Mouse (Mus musculus): ENCODE data around the gene Cd2bp2. TPM values are rescaled to one million over a fixed set of nuclear protein-coding genes. Genes with fewer than 3 reads are reported as not detected.

Gene Cd2bp2
- polyA plus RNA-seq, 1 experiment from 2014 or later: 43.3 TPM

DNA sequence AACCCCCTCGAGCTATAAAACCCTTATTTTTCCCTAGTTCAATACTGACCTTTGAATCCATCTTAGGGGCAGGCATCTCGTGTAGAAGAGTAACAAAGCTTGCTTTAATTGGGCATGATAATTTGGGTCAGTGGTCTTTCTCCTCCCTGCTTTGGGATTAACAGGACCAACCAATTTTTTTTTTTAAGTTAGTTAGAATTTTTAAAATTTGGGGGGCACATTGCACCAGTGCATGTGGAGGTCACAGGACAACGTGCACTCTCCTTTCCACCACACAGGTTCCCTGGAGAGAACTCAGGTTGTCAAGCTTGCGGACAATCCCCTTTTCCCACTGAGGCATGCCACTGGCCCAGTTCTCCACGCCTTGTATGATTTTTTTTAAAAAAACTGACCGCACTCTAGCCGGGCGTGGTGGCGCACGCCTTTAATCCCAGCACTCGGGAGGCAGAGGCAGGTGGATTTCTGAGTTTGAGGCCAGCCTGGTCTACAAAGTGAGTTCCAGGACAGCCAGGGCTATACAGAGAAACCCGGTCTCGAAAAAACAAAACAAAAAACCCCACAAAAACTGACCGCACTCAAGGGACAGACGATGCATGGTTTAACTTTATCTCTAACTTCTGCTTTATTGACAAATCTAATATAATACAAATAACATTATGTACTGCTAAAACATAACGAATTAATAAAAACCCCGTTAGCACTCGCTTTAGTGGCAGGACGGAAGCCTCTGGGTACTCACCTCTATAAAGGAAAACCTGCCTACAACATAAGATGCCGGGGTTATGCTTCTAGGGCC, 36.2 kb upstream of the Cd2bp2 start:
- Histone ChIP-seq H3K27me3 (replicated peaks; ENCODE audit: control insufficient read depth, insufficient read depth, low read length) (no peaks in the 10 kb centered on the region), H3K9ac (ENCODE audit: low read depth, low read length) (peak overlapping the region; percentile 97), H3K4me1 (ENCODE audit: control insufficient read depth, insufficient read depth, low read length) (peaks cover 22% of the 10 kb centered on the region), H3K4me2 (ENCODE audit: low read depth, low read length) (peak overlapping the region; percentile 70), H3K36me3 (ENCODE audit: control insufficient read depth, insufficient read depth, low read length) (peaks cover 22% of the 10 kb centered on the region), H3K9me3 (ENCODE audit: control insufficient read depth, low read length) (no peaks in the 10 kb centered on the region), H3K27ac (ENCODE audit: low read length) (peak overlapping the region; percentile 98), H3K4me3 (ENCODE audit: low read length) (peak overlapping the region; percentile 97)
- no peak for ATAC-seq
- WGBS: 5% methylated on average over 20 of the region's 20 CpGs

DNA sequence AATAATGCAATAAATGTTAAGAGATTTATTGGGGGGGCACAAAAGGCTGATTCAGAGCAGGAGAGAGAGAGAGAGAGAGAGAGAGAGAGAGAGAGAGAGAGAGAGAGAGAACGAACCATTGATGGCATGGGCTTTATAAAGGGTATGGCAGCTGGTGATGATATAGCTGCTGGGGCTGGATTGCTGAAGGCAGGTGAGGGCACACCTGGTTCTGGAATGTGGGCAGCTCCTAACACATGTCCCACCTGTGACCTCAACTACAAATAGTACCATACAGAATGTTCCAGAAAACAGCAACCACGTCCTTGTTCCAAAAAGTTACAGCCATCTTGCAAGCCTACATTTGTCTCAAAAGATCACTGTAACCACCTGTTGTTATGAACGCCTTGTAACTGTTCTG, 35.5 kb upstream of the Cd2bp2 start:
- peaks cover 22% of the 10 kb centered on the region for H3K4me1 ChIP-seq (ENCODE audit: control insufficient read depth, insufficient read depth, low read length)
- peak overlapping the region; percentile 97 for H3K9ac ChIP-seq (ENCODE audit: low read depth, low read length)
- H3K4me2 ChIP-seq (ENCODE audit: low read depth, low read length): peak overlapping the region; percentile 70
- no peak for ATAC-seq
- peaks cover 16% of the 10 kb centered on the region for H3K36me3 ChIP-seq (ENCODE audit: control insufficient read depth, insufficient read depth, low read length)
- no peak overlapping the region; the same call in 1 of the 2 replicates for H3K27ac ChIP-seq (ENCODE audit: low read length)
- WGBS: 42% methylated on average over 3 of the region's 3 CpGs
- no peaks in the 10 kb centered on the region for H3K27me3 ChIP-seq (replicated peaks; ENCODE audit: control insufficient read depth, insufficient read depth, low read length)
- H3K4me3 ChIP-seq (ENCODE audit: low read length): peak overlapping the region; percentile 97
- H3K9me3 ChIP-seq (ENCODE audit: control insufficient read depth, low read length): no peaks in the 10 kb centered on the region

DNA sequence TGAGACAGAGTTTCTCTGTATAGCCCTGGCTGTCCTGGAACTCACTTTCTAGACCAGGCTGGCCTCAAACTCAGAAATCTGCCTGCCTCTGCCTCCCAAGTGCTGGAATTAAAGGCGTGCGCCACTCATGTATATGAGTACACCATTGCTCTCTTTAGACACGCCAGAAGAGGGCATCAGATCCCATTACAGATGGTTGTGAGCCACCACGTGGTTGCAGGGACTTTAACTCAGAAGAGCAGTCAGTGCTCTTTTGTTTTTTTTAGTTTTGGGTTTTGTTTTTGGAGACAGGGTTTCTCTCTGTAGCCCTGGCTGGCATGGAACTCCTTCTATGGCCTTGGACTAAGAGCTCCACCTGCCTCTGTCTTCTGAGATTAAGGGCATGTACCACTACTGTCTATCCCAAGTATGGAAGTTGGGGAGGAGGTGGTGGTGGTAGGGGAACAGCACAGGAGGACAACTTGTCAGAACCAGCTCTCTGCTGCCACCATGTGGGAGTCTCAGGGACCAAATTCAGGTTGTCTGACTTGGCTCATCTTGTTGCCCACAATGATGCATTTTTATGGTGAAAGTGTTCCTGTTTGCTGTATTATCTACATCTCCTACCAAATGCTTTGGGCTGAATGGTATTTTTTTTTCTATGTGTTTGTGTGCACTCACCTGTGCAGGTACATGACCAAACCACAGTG, 32.9 kb upstream of the Cd2bp2 start:
- Histone ChIP-seq H3K4me2 (ENCODE audit: low read depth, low read length) (no peak overlapping the region), H3K9ac (ENCODE audit: low read depth, low read length) (no peak overlapping the region), H3K9me3 (ENCODE audit: control insufficient read depth, low read length) (no peaks in the 10 kb centered on the region), H3K27ac (ENCODE audit: low read length) (no peak overlapping the region), H3K4me1 (ENCODE audit: control insufficient read depth, insufficient read depth, low read length) (peaks cover 13% of the 10 kb centered on the region), H3K4me3 (ENCODE audit: low read length) (no peak overlapping the region), H3K36me3 (ENCODE audit: control insufficient read depth, insufficient read depth, low read length) (0 out of 2 replicates have a peak, but pooled peaks cover 3% of the 10 kb centered on the region), H3K27me3 (replicated peaks; ENCODE audit: control insufficient read depth, insufficient read depth, low read length) (no peaks in the 10 kb centered on the region)
- 64% methylated on average over 4 of the region's 4 CpGs for WGBS
- ATAC-seq: no peak

DNA sequence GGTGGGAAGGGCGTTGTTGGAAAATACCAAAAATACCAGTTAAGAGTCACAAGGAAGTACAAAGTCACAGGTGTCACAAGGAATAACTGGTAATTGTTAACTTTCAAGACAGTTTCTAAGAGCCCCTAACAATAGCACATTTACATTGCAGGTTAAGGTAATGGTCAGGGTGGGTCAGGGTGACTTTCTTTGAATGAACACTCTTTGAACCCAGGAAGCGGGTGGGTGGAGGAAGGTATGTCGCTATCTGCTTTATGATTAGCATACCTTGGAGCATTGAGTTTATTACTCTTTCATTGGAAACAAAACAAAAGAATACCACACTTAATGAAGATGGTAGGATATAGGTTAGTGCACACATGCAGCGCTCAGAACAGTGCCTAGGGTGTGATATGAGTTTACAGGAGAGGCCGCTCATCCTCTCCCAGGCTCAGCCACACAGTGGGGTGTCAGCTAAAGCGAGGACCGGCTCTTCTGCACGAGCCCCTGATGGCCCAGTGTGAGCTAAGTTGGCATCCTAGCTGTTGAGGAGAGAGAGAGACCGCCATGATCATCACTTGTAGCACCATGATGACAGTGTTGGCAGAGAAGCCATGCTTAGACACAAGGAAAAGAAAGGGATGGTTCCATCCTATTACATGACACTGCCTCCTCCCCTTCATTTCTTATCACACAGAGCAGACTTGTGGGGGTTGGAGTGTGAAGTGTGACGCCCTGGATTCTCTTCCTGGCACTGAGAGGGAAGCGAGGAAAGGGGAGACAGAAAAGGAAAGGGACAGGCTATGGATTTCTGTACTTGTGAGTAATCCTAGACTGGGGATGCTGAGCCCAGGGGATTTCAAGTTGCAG, 29.5 kb upstream of the Cd2bp2 start:
- WGBS: 81% methylated on average over 11 of the region's 11 CpGs
- H3K9ac ChIP-seq (ENCODE audit: low read depth, low read length): no peak overlapping the region
- H3K4me3 ChIP-seq (ENCODE audit: low read length): no peak overlapping the region
- peak; percentile 63 for ATAC-seq
- H3K4me1 ChIP-seq (ENCODE audit: control insufficient read depth, insufficient read depth, low read length): no peaks in the 10 kb centered on the region
- H3K36me3 ChIP-seq (ENCODE audit: control insufficient read depth, insufficient read depth, low read length): no peaks in the 10 kb centered on the region
- H3K9me3 ChIP-seq (ENCODE audit: control insufficient read depth, low read length): no peaks in the 10 kb centered on the region
- H3K4me2 ChIP-seq (ENCODE audit: low read depth, low read length): no peak overlapping the region
- no peak overlapping the region for H3K27ac ChIP-seq (ENCODE audit: low read length)
- no peaks in the 10 kb centered on the region for H3K27me3 ChIP-seq (replicated peaks; ENCODE audit: control insufficient read depth, insufficient read depth, low read length)

DNA sequence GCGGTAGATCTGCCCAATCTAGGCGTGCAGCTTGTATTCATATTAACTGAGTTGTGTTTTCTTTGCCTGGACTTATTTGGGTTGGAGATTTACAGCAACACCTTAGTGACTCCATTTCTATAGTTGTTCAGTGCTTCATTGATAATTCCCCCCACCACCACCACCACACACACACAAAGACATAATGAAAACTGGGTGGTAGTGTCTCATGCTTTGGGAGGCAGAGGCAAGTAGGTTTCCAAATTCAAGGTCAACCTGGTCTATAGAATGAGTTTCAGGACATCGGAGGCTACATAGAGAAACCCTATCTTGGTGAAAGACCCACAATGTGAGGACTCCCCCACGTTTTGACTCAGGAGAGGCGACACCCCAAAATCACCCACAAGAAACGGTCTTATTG, 28.8 kb upstream of the Cd2bp2 start:
- no peak overlapping the region for H3K9ac ChIP-seq (ENCODE audit: low read depth, low read length)
- no peak overlapping the region for H3K4me3 ChIP-seq (ENCODE audit: low read length)
- 90% methylated on average over 6 of the region's 6 CpGs for WGBS
- no peaks in the 10 kb centered on the region for H3K36me3 ChIP-seq (ENCODE audit: control insufficient read depth, insufficient read depth, low read length)
- no peaks in the 10 kb centered on the region for H3K27me3 ChIP-seq (replicated peaks; ENCODE audit: control insufficient read depth, insufficient read depth, low read length)
- ATAC-seq: no peak
- H3K27ac ChIP-seq (ENCODE audit: low read length): no peak overlapping the region
- H3K4me1 ChIP-seq (ENCODE audit: control insufficient read depth, insufficient read depth, low read length): no peaks in the 10 kb centered on the region
- no peaks in the 10 kb centered on the region for H3K9me3 ChIP-seq (ENCODE audit: control insufficient read depth, low read length)
- no peak overlapping the region for H3K4me2 ChIP-seq (ENCODE audit: low read depth, low read length)

DNA sequence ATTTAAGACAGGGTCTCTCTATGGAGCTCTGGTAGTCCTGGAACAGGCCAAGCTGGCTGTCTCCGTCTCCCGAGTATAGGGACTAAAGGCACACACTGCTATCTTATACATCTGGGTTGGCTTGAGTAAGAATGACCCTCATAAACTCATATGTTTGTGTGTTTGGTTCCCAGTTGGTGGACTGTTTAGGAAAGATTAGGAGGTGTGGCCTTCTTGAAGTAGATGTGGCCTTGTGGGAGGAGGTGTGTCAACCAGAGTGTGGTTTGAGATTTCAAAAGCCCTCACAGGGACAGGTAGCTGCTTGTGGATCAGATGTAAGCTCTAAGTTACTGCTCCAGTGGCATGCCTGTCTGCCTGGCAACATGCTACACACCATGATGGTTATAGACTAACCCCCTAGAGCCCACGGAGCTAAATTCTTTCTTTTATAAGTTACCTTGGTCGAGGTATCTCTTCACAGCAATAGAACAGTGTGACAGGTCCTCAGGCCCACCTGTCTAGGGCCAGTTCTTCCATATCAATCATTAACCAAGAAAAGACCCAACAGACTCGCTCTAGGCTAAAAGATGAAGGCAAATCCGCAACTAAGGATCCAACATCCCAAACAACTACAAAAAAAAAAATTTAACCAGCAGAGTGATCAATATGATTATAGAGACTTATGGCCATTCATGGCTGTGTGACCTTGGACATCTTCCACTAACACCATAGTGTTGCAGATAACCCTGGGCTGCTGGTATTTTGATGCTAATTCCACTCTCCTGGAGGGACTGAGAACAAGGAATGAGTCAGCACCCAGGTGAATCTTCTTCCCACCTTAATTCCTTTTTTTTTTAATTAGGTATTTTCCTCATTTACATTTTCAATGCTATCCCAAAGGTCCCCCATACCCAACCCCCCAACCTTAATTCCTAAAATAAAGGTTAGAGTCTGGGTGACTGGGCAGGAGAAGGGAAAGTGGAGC, 27.9 kb upstream of the Cd2bp2 start:
- H3K27me3 ChIP-seq (replicated peaks; ENCODE audit: control insufficient read depth, insufficient read depth, low read length): no peaks in the 10 kb centered on the region
- no peak overlapping the region for H3K27ac ChIP-seq (ENCODE audit: low read length)
- no peak for ATAC-seq
- H3K9ac ChIP-seq (ENCODE audit: low read depth, low read length): no peak overlapping the region
- H3K4me2 ChIP-seq (ENCODE audit: low read depth, low read length): no peak overlapping the region
- no peak overlapping the region for H3K4me3 ChIP-seq (ENCODE audit: low read length)
- 69% methylated on average over 6 of the region's 6 CpGs for WGBS
- no peaks in the 10 kb centered on the region for H3K36me3 ChIP-seq (ENCODE audit: control insufficient read depth, insufficient read depth, low read length)
- no peaks in the 10 kb centered on the region for H3K4me1 ChIP-seq (ENCODE audit: control insufficient read depth, insufficient read depth, low read length)
- no peaks in the 10 kb centered on the region for H3K9me3 ChIP-seq (ENCODE audit: control insufficient read depth, low read length)

DNA sequence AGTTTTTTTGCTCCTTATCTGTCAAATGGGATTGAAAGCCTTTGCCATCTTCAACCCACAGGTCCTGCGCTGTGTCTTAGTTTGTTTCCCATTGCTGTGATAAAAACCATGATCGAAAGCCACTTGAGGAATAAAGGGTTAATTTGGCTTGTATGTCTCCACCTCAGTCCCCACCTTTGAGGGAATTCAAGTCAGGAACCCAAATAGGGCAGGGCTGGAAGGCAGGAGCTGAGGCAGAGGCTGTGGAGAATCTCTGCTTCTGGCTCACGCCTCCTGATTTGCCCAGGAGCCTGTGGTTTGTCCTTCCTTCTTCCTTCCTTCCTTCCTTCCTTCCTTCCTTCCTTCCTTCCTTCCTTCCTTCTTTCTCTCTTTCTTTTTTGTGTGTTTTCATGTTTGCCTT, 27.3 kb upstream of the Cd2bp2 start:
- no peak overlapping the region for H3K4me3 ChIP-seq (ENCODE audit: low read length)
- no peaks in the 10 kb centered on the region for H3K9me3 ChIP-seq (ENCODE audit: control insufficient read depth, low read length)
- no peak for ATAC-seq
- H3K36me3 ChIP-seq (ENCODE audit: control insufficient read depth, insufficient read depth, low read length): no peaks in the 10 kb centered on the region
- H3K27me3 ChIP-seq (replicated peaks; ENCODE audit: control insufficient read depth, insufficient read depth, low read length): no peaks in the 10 kb centered on the region
- no peak overlapping the region for H3K4me2 ChIP-seq (ENCODE audit: low read depth, low read length)
- no peaks in the 10 kb centered on the region for H3K4me1 ChIP-seq (ENCODE audit: control insufficient read depth, insufficient read depth, low read length)
- H3K9ac ChIP-seq (ENCODE audit: low read depth, low read length): no peak overlapping the region
- WGBS: 93% methylated on average over 3 of the region's 3 CpGs
- no peak overlapping the region for H3K27ac ChIP-seq (ENCODE audit: low read length)

DNA sequence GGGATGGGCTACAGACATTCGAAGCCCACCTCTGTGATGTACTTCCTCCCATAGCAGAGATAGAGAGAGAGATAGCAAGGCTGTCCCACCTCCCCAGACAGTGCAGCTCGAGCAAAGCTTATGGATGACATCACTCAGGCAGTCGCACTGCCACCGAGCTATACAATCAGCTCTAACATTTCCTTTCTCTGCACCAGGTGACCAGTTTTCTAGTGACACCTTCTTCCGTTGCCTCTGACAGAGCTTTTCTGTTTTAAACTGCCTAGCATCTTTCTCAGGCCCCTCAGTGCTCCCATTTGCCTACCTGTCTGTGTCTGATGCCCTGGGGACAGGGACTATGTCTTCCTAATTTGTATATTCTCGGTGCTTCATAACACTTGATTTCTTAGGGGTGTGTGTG, 24.6 kb upstream of the Cd2bp2 start:
- no peaks in the 10 kb centered on the region for H3K9me3 ChIP-seq (ENCODE audit: control insufficient read depth, low read length)
- no peaks in the 10 kb centered on the region for H3K36me3 ChIP-seq (ENCODE audit: control insufficient read depth, insufficient read depth, low read length)
- ATAC-seq: no peak
- no peak overlapping the region for H3K4me2 ChIP-seq (ENCODE audit: low read depth, low read length)
- no peaks in the 10 kb centered on the region for H3K4me1 ChIP-seq (ENCODE audit: control insufficient read depth, insufficient read depth, low read length)
- H3K27me3 ChIP-seq (replicated peaks; ENCODE audit: control insufficient read depth, insufficient read depth, low read length): no peaks in the 10 kb centered on the region
- H3K27ac ChIP-seq (ENCODE audit: low read length): no peak overlapping the region
- H3K9ac ChIP-seq (ENCODE audit: low read depth, low read length): no peak overlapping the region
- H3K4me3 ChIP-seq (ENCODE audit: low read length): no peak overlapping the region
- 76% methylated on average over 6 of the region's 6 CpGs for WGBS

Measured in intestine, embryonic 16.5 days (tissue).